Mouse (Mus musculus) c-Kit-negative CD71-positive TER-119-positive erythroid progenitor cells, embryonic 14.5 days (primary cell): ENCODE results near the gene Usp39.

Experiments used
- DNase-seq: peaks from one replicate; pipeline ENCODE4 v3.0.0-alpha.2; 2013; ENCODE audit warnings: low read depth, low spot score

Usp39 gene

DNA sequence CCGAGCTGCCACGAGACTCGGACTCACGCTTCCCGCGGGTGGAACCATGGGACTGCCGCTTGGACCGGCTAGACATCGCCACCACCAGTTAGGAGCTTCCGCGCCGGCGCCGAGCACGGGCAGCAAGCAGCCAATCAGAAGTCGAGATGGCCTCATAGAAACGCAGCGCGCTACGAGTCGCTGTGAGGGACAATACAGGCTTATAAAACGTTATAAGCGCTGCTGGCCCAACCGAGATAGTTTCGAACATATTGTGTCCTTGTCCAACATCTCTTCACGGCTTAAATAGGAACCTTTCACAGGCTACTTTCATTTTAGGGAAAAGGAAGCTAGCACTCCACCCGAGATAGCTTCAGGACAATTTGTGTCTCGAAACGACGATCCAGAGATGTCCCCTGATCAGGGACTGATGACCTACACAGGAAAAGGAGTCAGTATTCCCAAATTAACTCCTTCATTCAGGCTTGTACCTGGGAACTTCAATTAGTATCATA lies at the start of gene Usp39:
TSS of gene Usp39 (minus strand) at position 111 of the 494 bp plus-strand sequence.
- DNase-seq: peak; percentile 94

DNA sequence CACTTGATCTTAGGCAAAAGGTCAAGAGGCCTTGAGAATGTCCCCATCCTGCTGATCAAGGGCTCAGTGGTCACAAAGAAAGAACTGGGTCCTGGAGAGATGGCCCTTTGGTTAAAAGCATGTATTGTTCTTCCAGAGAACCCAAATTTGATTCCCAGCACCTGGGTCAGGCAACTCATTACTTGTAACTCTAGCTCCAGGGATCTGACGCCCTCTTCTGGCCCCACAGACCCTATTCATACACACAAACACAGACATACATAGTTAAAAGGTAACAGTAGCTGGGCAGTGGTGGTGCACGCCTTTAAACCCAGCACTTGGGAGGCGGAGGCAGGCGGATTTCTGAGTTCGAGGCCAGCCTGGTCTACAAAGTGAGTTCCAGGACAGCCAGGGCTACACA lies 47.4 kb upstream of the Usp39 start:
- no peak for DNase-seq

GRCm38 (mm10) chr6:72390795-72391521 lies 46.0 kb upstream of the Usp39 start:
- peak; percentile 58 for DNase-seq

DNA sequence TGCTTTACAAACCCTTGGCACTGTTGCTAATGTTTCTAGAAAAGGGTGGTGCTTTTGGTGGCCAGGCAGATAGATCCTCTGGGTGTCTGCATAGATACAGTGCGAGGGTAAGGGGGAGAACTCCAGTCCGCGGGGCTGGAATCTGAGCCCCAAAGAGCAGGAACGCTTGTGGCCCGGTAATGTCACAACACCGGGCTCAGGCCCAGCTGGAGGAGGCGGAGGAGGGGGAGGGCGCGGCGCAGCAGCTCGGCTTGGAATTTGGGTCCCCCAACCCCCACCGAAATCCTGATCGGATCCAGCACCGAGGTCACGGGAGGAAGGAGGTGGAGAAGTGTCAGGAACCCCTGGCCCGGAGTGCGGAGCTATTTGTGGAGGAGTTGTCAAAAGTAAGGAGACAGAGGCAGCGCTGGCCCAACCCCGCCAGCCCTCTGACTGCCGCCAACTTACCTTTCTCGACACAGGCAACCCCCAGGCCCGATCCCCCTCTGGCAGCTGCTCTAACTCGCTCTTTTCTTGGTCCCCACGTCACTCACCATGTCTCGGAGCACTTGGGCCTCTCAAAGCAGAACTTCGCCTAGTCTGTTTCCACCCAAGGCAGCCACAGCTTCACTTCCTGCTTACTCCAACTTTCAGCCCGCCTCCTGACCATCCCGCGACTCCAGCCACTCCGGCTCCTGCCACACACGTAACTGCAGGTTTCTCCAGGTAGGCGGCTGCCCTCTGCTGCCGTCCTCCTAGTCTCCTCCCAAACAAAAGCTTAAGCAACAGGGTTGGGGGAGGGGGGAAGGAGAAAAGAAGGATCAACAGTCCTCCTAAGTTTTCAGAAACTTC lies 45.2 kb upstream of the Usp39 start, which contains the start of gene Vamp8:
TSS of gene Vamp8 (minus strand) at position 763 of the 831 bp plus-strand sequence.
- DNase-seq: peak; percentile 50

GRCm38 (mm10) chr6:72389471-72389940 lies 44.5 kb upstream of the Usp39 start:
- DNase-seq: peak; percentile 75

GRCm38 (mm10) chr6:72388791-72389329 lies 43.9 kb upstream of the Usp39 start:
- DNase-seq: no peak

DNA sequence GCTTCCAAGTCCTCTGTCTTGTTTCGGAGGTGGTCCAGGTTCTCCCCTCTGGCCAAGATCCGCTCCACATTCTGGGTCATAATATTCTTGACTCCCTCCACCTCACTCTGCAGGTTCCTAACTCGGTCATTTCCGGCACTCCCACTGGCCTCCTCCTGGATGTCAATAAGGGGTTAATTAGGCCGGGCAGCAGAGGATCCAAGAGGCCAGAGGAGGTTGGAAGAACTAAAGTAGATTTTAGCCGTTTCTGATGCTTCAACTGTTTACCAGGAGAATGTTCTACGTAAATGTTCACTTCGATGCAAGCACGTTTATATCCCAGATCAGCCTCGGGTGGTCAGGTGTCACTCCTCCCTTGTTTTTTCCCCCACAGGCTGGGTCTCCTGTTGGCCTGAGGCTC lies 43.3 kb upstream of the Usp39 start:
- DNase-seq: no peak

GRCm38 (mm10) chr6:72387816-72388215 lies 42.8 kb upstream of the Usp39 start:
- DNase-seq: no peak

DNA sequence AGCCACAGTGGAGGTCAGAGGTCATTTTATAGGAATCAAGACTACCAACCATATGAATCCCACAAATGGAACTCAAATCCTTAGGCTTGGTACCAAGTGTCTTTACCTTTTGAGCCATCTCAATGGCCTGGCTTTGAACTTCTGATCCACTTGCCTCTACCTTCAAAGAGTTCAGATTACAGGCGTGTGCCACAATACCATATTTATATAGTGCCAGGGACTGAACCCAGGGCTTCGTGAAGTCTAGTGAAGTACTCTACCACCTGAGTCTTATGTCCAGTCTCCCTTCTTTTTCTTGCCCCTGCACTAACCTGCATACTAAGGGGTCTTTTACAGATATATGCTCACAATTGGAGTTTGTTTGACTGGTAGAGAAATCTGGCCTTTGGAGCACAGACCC lies 41.6 kb upstream of the Usp39 start:
- no peak for DNase-seq

DNA sequence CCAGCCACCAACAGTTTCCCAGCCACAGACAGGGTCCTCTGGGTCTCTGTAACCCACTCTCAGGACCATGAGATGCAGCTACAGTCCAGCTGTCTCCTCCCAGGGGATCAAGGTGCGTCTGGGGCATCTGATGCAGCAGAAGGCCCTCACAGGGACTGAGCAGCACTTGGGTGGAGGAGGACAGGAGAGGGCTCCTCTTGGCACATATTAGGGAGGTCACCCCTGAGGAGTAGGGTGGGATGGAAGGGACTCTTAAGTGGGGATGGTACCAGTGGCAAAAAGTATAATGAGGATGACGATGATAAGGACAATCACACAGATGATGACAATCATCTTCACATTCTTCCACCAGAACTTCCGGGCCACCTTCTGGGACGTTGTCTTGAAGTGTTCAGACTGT lies 40.3 kb upstream of the Usp39 start:
- no peak for DNase-seq

DNA sequence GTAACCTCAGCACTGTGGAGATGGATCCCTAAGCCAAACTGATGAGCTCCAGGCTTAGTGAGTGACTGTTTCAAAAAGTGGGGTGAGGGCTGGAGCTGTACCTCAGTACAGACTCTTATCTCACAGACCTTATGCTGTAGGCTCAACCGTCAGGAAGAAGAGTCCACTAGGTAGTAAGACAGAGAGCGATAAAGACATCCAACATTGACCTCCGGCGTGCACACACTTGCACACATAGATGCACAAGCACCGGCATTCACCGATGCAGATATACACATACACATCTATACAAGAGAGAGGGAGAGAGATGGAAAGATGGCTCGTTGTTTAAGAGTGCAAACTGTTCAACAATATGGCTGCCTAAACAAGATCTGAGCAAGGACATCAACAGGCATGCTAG lies 39.0 kb upstream of the Usp39 start:
- DNase-seq: peak; percentile 46

DNA sequence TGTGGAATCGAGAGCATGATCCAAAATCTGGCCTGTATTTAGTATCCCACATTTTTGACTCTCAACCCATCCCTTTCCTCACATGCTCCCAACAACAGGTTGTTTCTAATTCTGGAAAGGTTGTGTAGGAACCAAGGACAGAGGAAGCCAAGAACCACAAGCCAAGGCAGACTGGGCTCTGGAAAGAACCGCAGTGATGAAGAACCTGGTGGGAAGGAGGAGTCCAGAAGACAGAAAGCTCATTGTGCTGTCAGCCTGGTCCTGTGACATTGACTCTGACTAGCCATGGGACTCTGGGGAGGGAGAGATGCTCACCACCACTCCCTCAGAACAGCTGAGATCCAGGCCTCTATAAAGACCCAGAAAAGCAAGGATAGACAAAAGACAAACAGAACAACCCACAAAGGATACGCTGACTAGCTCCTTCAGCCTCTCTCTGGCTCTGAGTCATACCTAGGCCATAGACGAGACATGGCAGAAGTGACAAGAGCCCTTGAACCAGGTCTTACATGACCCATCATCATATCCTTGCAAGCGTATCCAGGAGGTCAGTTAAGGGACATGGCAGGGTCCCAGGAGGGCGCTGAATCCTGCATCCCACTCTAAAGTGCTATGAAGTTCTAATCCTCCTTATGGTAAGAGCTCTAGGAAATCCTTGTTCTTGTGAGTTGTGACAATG lies 38.3 kb upstream of the Usp39 start:
- DNase-seq: no peak

- DNase-seq: no peak
Observed at GRCm38 (mm10) chr6:72382494-72382893, 37.5 kb upstream of the Usp39 start.

- peak; percentile 74 for DNase-seq
Observed at GRCm38 (mm10) chr6:72380131-72380770, 35.3 kb upstream of the Usp39 start, which contains the start of gene Vamp5. TSS of gene Vamp5 (minus strand) at chr6:72380468.

DNA sequence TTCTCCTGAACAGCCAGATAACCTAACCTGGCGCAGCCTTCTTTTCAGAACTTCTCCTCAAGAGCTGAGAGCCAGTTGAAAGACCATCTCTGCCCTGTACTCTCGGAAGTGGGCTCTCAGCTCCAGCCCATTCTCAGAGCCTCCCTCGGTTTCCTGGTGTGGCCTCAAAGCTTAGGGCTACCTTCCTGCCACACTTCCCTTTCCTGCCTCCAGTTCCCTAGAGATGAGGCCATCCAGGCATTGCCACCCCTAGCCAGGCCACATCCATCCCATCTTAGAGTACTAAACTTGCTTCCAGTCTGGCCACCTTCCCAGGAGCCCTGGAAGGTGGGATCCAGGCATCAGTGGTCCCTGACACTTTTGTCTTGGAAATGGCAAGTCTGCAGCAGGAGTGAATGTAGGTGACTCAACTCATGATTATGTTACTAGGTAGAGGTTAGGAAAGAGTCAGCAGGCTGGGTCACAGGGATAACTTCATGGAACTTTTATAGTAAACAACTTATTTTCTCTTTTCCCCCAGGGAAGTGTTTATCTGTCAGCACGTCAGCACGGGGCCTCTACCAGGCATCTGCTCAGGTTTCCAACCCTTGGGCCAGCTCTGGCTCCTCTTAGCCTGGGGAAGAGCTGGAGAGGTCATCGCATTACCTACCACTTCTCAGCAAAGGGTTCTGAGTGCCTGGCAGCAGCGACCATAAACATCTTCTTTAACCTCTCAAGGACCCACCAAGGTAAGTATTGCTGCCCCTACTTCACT lies 34.6 kb upstream of the Usp39 start:
- DNase-seq: peak; percentile 17

DNA sequence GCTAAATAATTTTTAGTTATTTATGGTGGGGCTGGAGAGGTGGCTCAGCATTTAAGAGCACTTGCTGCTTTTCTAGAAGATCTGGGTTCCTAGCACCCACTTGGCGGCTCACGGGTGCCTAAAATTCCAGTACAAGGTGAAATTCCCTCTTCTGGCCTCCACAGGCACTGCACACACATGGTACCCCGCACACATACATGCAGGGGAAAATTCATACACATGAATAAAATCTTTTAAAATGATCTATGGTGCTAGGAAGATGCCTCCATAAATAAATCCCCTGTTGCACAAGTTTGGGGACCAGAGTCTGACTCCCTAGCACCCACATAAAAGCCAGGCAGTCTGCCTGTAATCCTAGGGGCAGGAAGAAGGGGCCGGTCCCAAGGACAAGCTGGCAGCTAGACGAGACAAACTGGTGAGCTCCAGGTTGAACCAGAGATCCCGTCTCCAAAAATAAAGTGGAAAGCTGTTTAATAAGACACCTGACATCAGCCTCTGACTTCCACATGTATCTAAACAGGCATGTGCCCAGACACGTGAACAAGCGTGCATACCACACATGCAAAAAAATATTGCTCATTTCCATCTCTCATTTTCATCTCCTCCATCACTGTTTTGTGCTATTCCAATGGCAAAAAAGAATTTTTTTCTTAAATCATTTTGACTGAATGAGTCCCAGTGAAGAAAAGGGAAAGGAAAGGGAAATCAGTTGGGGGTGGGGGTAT lies 33.7 kb upstream of the Usp39 start:
- no peak for DNase-seq

DNA sequence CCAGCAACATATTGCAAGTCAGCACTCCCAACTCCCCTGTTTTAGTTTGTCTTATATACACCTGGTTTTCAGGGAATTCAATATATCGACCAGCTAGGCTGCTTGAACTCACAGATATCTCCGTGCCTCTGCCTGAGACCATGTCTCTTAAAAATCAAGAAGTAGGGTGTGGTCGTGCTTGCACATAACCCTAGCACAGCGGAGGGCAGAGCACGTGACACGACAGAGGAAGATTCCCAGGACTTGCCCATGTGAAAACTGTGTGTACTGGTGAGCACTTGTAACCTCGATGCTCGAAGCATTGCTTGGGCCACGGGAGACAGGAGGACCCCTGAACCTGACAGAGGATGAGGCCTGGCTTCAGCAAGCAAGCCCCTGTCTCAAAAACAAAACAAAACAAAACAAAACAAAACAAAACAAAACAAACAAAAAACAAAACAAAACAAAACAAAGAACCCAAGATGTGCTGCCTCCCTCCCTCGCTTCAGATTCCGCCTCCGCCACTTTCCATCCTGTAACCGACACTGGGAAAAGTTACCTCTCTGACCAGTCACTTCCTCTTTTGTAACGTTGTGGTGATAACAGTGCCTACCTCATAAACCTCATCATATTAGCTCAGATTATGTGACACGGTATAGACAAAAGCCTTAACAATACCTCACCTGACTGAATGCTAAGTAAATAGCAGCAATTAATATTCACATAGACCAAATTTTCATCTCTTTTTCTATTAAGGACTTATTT lies 30.0 kb upstream of the Usp39 start:
- DNase-seq: peak; percentile 40

DNA sequence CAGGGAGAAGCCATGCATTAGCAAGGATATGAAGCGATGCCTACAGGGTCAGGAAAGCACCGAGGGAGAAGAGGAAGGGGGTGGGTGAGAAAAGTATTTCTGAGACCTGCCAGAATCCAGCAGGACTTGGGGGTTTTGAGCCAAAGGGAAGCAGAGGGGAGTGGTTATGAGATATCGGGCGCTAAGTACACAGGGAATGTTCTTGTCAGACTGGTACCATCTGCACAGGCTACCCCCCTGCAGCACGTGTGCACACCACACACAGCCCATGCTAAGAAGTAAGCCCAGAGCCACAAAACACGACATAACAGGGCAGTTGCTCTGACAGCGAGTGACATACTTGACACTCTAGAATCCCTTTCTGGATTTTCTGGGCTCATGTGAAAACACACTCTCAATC lies 29.2 kb upstream of the Usp39 start:
- no peak for DNase-seq

GRCm38 (mm10) chr6:72373184-72373583 lies 28.2 kb upstream of the Usp39 start:
- no peak for DNase-seq
